Mouse (Mus musculus): Measurements from ENCODE around the gene Antxr2. TPM values are rescaled to one million over a fixed set of nuclear protein-coding genes. Genes with fewer than 3 reads are reported as not detected.

The Antxr2 gene
- polyA plus RNA-seq, 1 experiment from 2014 or later, result 11.3 TPM

GRCm38 (mm10) chr5:98034207-98034606 is 3.4 kb upstream of the Antxr2 start:
- ATAC-seq (replicated peaks; ENCODE audit: low FRiP score, low read depth), result no peak
- 62% methylated on average over 2 of the region's 2 CpGs for WGBS
- TF ChIP-seq CTCF (IDR thresholded peaks at IDR 0.05; ENCODE audit: low read depth), result no peak
- no peak for DNase-seq (ENCODE audit: low spot score)
- no peaks in the 10 kb centered on the region for H3K36me3 ChIP-seq (ENCODE audit: insufficient read depth, low read length)
- no peaks in the 10 kb centered on the region; the same call in 1 of the 2 replicates for H3K4me1 ChIP-seq (replicated peaks; ENCODE audit: insufficient read depth, low read length)
- no peak overlapping the region for H3K4me2 ChIP-seq (ENCODE audit: low read length)
- H3K4me3 ChIP-seq (replicated peaks; ENCODE audit: low read depth, low read length), result no peak overlapping the region
- H3K27ac ChIP-seq, result no peak overlapping the region
- no peaks in the 10 kb centered on the region for H3K27me3 ChIP-seq (ENCODE audit: insufficient read depth, low read length)
- H3K9ac ChIP-seq (ENCODE audit: low read depth, low read length), result no peak overlapping the region
- no peaks in the 10 kb centered on the region for H3K9me3 ChIP-seq (replicated peaks; ENCODE audit: low read length)

DNA sequence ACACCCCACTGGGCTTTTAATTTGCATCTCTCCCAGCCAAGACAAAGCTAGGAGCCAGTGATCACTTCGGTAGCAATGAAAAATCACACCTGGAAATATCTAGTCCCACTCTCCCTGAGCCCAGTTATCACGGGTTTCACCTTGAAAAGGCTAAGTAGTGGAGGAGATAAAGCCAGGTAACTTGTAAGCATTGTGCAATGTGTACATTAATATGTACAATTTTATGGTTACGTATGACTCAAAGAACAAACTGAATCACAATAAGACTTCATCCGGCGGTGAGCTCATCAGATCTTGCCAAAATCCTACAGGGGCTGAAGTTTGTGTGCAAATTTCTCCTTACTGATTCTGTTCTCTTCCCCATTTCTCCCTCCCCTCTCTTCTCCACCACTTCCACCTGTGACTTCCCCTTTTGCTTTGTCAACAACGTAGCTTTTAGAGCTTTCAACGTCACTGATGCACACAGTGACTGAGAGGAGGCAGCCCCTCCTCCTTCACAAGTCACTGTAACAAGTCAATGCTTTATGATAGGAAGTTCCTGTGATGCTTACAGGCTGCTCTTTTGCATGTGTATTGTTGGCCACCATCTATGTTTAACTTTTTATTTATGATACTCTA is 2.1 kb upstream of the Antxr2 start:
- Histone ChIP-seq H3K4me2 (ENCODE audit: low read length) (no peak overlapping the region), H3K9ac (ENCODE audit: low read depth, low read length) (no peak overlapping the region), H3K4me3 (replicated peaks; ENCODE audit: low read depth, low read length) (no peak overlapping the region), H3K4me1 (replicated peaks; ENCODE audit: insufficient read depth, low read length) (no peaks in the 10 kb centered on the region; the same call in 1 of the 2 replicates), H3K27me3 (ENCODE audit: insufficient read depth, low read length) (no peaks in the 10 kb centered on the region), H3K36me3 (ENCODE audit: insufficient read depth, low read length) (no peaks in the 10 kb centered on the region), H3K27ac (no peak overlapping the region), H3K9me3 (replicated peaks; ENCODE audit: low read length) (no peaks in the 10 kb centered on the region)
- TF ChIP-seq CTCF (IDR thresholded peaks at IDR 0.05; ENCODE audit: low read depth), result no peak
- no peak for DNase-seq (ENCODE audit: low spot score)
- ATAC-seq (replicated peaks; ENCODE audit: low FRiP score, low read depth), result no peak
- 68% methylated on average over 7 of the region's 7 CpGs for whole genome bisulfite sequencing

DNA sequence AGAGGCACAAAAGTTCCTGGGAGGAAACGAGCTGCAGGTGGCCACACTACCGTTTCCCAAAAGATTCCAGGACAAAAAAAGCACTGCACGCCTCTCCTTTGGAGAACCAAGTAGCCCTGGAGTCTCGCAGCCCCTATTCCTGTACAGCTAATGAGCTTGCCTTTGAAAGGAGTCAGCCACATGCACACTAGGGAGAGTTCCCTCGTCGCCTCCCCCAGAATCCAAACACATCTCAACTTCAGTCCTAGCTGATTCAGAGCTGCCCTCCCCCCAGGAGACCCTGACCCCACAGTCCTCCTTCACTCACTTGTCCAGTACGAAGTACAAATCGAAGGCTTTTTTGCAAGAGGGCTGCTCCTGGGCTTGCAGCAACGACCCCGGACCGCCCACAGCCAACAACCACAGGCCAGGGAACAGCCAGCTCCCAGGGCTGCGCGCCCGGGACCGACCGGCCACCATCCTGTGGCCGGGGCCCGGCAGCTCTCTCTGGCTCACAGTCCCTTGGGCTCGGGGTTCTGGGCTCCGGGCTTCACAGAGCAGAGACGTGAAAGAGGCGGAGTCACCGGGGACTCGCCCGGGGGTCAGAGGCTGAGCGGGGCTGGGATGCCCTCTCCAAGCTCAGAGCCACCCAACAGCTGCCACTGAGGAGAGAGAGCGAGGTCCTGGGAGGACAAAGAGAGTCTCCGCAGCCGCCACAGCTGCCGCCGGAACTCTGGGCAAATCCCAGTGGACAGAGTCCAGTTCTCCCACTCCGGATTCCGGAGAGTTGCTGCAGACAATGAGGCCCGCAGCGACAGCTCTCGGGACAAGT is 547 bp downstream of the Antxr2 start:
- Histone ChIP-seq H3K27ac (peak overlapping the region; percentile 81), H3K36me3 (ENCODE audit: insufficient read depth, low read length) (0 out of 2 replicates have a peak, but pooled peaks cover 4% of the 10 kb centered on the region), H3K27me3 (ENCODE audit: insufficient read depth, low read length) (no peaks in the 10 kb centered on the region), H3K4me1 (replicated peaks; ENCODE audit: insufficient read depth, low read length) (no peaks in the 10 kb centered on the region; the same call in 1 of the 2 replicates), H3K9me3 (replicated peaks; ENCODE audit: low read length) (no peaks in the 10 kb centered on the region), H3K4me3 (replicated peaks; ENCODE audit: low read depth, low read length) (peak overlapping the region; percentile 85), H3K9ac (ENCODE audit: low read depth, low read length) (peak overlapping the region; percentile 80), H3K4me2 (ENCODE audit: low read length) (peak overlapping the region; percentile 92)
- under 1% methylated on average over 36 of the region's 36 CpGs for WGBS
- ATAC-seq (replicated peaks; ENCODE audit: low FRiP score, low read depth) (peak; percentile 92), DNase-seq (ENCODE audit: low spot score) (peak; percentile 80)
- no peak for TF ChIP-seq CTCF (IDR thresholded peaks at IDR 0.05; ENCODE audit: low read depth)

DNA sequence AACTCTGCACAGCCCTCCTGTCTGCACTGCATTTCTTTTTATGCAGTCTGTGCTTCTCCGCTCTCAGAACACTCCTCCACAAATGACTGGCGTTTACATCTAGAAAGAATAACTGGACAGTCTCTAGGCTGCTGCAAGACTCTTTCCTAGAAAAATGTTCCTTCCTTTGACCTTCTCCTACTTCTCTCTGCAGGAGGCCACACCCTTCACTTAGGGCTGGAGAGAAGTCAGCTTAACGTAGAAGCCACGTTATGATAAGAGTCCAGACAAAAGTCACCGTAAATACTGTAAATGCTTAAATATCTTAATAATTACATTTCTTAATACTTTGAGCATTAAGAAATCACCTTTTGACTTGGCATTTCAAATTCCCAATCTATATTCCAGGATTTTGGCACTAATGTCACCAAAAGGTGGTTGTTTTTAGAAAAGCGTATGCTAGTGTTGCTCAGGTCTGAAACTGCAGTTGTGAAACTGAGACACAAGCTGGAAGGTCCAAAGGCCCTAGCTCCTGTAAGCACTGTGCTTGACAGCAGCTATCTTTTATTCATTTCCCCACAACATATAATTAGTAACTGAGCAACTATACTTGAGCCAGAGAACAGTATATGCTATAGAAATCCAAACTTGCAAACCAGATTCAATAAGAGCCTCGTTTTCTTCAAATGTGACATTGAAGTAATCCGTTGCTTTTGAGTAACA is 3.0 kb downstream of the Antxr2 start:
- no peak overlapping the region for H3K4me3 ChIP-seq (replicated peaks; ENCODE audit: low read depth, low read length)
- H3K36me3 ChIP-seq (ENCODE audit: insufficient read depth, low read length), result 0 out of 2 replicates have a peak, but pooled peaks cover 4% of the 10 kb centered on the region
- ATAC-seq (replicated peaks; ENCODE audit: low FRiP score, low read depth) (no peak), DNase-seq (ENCODE audit: low spot score) (no peak)
- H3K4me1 ChIP-seq (replicated peaks; ENCODE audit: insufficient read depth, low read length), result no peaks in the 10 kb centered on the region; the same call in 1 of the 2 replicates
- no peak overlapping the region for H3K27ac ChIP-seq
- H3K9ac ChIP-seq (ENCODE audit: low read depth, low read length), result no peak overlapping the region
- no peak overlapping the region for H3K4me2 ChIP-seq (ENCODE audit: low read length)
- no peaks in the 10 kb centered on the region for H3K27me3 ChIP-seq (ENCODE audit: insufficient read depth, low read length)
- no peak for TF ChIP-seq CTCF (IDR thresholded peaks at IDR 0.05; ENCODE audit: low read depth)
- H3K9me3 ChIP-seq (replicated peaks; ENCODE audit: low read length), result no peaks in the 10 kb centered on the region
- 53% methylated on average over 8 of the region's 8 CpGs for WGBS

- H3K4me1 ChIP-seq (replicated peaks; ENCODE audit: insufficient read depth, low read length), result no peaks in the 10 kb centered on the region; the same call in 1 of the 2 replicates
- H3K4me3 ChIP-seq (replicated peaks; ENCODE audit: low read depth, low read length), result no peak overlapping the region
- no peak for TF ChIP-seq CTCF (IDR thresholded peaks at IDR 0.05; ENCODE audit: low read depth)
- H3K4me2 ChIP-seq (ENCODE audit: low read length), result no peak overlapping the region
- ATAC-seq (replicated peaks; ENCODE audit: low FRiP score, low read depth) (no peak), DNase-seq (ENCODE audit: low spot score) (no peak)
- H3K27ac ChIP-seq, result no peak overlapping the region
- 93% methylated on average over 2 of the region's 2 CpGs for WGBS
- no peak overlapping the region for H3K9ac ChIP-seq (ENCODE audit: low read depth, low read length)
- 0 out of 2 replicates have a peak, but pooled peaks cover 4% of the 10 kb centered on the region for H3K36me3 ChIP-seq (ENCODE audit: insufficient read depth, low read length)
- no peaks in the 10 kb centered on the region for H3K27me3 ChIP-seq (ENCODE audit: insufficient read depth, low read length)
- no peaks in the 10 kb centered on the region for H3K9me3 ChIP-seq (replicated peaks; ENCODE audit: low read length)
These were observed 4.9 kb downstream of the Antxr2 start for GRCm38 (mm10) chr5:98025921-98026320.

DNA sequence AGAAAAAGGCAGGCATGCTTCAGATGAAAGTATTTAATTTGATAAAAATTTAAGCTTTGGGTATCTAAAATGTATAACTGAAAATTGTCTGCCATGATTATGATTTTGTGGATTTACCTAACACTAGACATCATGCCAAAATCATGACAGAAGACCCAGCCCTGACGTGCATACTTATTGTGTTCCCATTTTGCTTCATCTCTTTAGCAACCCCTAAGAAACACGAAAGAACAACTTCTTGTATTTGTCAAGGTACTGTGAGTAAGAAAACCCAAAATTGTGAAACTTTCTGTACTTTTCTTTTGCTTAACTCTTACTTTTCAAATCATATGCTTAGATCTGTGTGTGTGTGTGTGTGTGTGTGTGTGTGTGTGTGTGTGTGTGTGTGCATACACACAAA is 6.3 kb downstream of the Antxr2 start:
- H3K4me3 ChIP-seq (replicated peaks; ENCODE audit: low read depth, low read length), result no peak overlapping the region
- no peak overlapping the region for H3K9ac ChIP-seq (ENCODE audit: low read depth, low read length)
- ATAC-seq (replicated peaks; ENCODE audit: low FRiP score, low read depth) (no peak), DNase-seq (ENCODE audit: low spot score) (no peak)
- H3K9me3 ChIP-seq (replicated peaks; ENCODE audit: low read length), result no peaks in the 10 kb centered on the region
- no peak overlapping the region for H3K27ac ChIP-seq
- TF ChIP-seq CTCF (IDR thresholded peaks at IDR 0.05; ENCODE audit: low read depth), result no peak
- H3K36me3 ChIP-seq (ENCODE audit: insufficient read depth, low read length), result peaks cover 13% of the 10 kb centered on the region; the same call in 1 of the 2 replicates
- H3K4me1 ChIP-seq (replicated peaks; ENCODE audit: insufficient read depth, low read length), result no peaks in the 10 kb centered on the region; the same call in 1 of the 2 replicates
- WGBS, result 90% methylated on average over 2 of the region's 2 CpGs
- H3K27me3 ChIP-seq (ENCODE audit: insufficient read depth, low read length), result no peaks in the 10 kb centered on the region
- H3K4me2 ChIP-seq (ENCODE audit: low read length), result no peak overlapping the region

All from kidney, postnatal 0 days (tissue).